Mouse (Mus musculus) testis, adult 2 months (tissue): Measurements from ENCODE around the gene Gm20388. TPM values are rescaled to one million over a fixed set of nuclear protein-coding genes. Genes with fewer than 3 reads are reported as not detected.

Experiments used
- H3K27ac ChIP-seq: fragments of 200-500 bp; 2 replicates; pipeline ENCODE4 v1.5.1; 2012; ENCODE audit warnings: low read depth, low read length; ENCODE audit not compliant: control insufficient read depth, insufficient read depth
- H3K27me3 ChIP-seq: fragments of 200-500 bp; 2 replicates; pipeline ENCODE4 v1.6.1; 2012; ENCODE audit warnings: mild to moderate bottlenecking, low read length, moderate library complexity; ENCODE audit not compliant: control insufficient read depth, insufficient read depth
- H3K36me3 ChIP-seq: fragments of 200-500 bp; 2 replicates; pipeline ENCODE4 v1.6.1; 2012; ENCODE audit warnings: mild to moderate bottlenecking, low read length; ENCODE audit not compliant: control insufficient read depth, insufficient read depth
- H3K4me1 ChIP-seq: fragments of 200-500 bp; 2 replicates; pipeline ENCODE4 v1.6.1; 2012; ENCODE audit warnings: low read length; ENCODE audit not compliant: control insufficient read depth, insufficient read depth
- H3K4me3 ChIP-seq: fragments of 200-500 bp; 2 replicates; pipeline ENCODE4 v1.5.1; 2012; ENCODE audit warnings: low read depth, mild to moderate bottlenecking, low read length, moderate library complexity, mixed read lengths; ENCODE audit not compliant: control insufficient read depth
- CTCF ChIP-seq: fragments of 200-500 bp; IDR thresholded peaks from 2 replicates; pipeline ENCODE4 v1.5.1; 2012; ENCODE audit warnings: low read depth, mild to moderate bottlenecking, inconsistent platforms, low read length, moderate library complexity; ENCODE audit not compliant: control insufficient read depth, insufficient read depth, insufficient replicate concordance
- POLR2A ChIP-seq: fragments of 200-500 bp; IDR thresholded peaks from 2 replicates; pipeline ENCODE4 v1.6.1; 2012; ENCODE audit warnings: low read depth, mild to moderate bottlenecking, inconsistent platforms, low read length, moderate library complexity; ENCODE audit not compliant: control insufficient read depth
- polyA plus RNA-seq: library from polyadenylated mRNA; depleted of rRNA; stranded (reverse); fragments of >200 nt; gene quantifications from 2 replicates; pipeline ENCODE4 v1.2.3, GENCODE M21; 2012

Gene Gm20388
- polyA plus RNA-seq, 1 experiment, result 5.6 TPM

GRCm38 (mm10) chr8:121377680-121378079 lies 1467.0 kb downstream of the Gm20388 start:
- H3K36me3 ChIP-seq, result no peaks in the 10 kb centered on the region
- no peaks in the 10 kb centered on the region for H3K27me3 ChIP-seq
- H3K4me3 ChIP-seq, result no peak overlapping the region
- TF ChIP-seq POLR2A (no peak), CTCF (no peak)
- no peak overlapping the region for H3K27ac ChIP-seq
- peaks cover 6% of the 10 kb centered on the region for H3K4me1 ChIP-seq

- Histone ChIP-seq H3K4me1 (peaks cover 8% of the 10 kb centered on the region), H3K36me3 (no peaks in the 10 kb centered on the region), H3K27ac (no peak overlapping the region), H3K27me3 (no peaks in the 10 kb centered on the region), H3K4me3 (no peak overlapping the region)
- no peak for TF ChIP-seq POLR2A
- no peak for TF ChIP-seq CTCF
These were observed 1468.7 kb downstream of the Gm20388 start for GRCm38 (mm10) chr8:121379387-121379786.

- H3K36me3 ChIP-seq, result no peaks in the 10 kb centered on the region
- peaks cover 8% of the 10 kb centered on the region for H3K4me1 ChIP-seq
- no peak overlapping the region for H3K27ac ChIP-seq
- H3K4me3 ChIP-seq, result 0 out of 2 replicates have a peak overlapping the region, but pooled peaks have one; percentile 10
- TF ChIP-seq POLR2A (no peak), CTCF (peak; percentile 88; the same call in 1 of the 2 replicates)
- H3K27me3 ChIP-seq, result no peaks in the 10 kb centered on the region
These were observed 1472.1 kb downstream of the Gm20388 start for GRCm38 (mm10) chr8:121382583-121383241.

- H3K4me1 ChIP-seq, result peaks cover 8% of the 10 kb centered on the region
- no peak for TF ChIP-seq CTCF
- TF ChIP-seq POLR2A, result no peak
- no peak overlapping the region for H3K27ac ChIP-seq
- no peak overlapping the region for H3K4me3 ChIP-seq
- H3K36me3 ChIP-seq, result no peaks in the 10 kb centered on the region
- no peaks in the 10 kb centered on the region for H3K27me3 ChIP-seq
These were observed 1474.9 kb downstream of the Gm20388 start for GRCm38 (mm10) chr8:121385540-121385939.

DNA sequence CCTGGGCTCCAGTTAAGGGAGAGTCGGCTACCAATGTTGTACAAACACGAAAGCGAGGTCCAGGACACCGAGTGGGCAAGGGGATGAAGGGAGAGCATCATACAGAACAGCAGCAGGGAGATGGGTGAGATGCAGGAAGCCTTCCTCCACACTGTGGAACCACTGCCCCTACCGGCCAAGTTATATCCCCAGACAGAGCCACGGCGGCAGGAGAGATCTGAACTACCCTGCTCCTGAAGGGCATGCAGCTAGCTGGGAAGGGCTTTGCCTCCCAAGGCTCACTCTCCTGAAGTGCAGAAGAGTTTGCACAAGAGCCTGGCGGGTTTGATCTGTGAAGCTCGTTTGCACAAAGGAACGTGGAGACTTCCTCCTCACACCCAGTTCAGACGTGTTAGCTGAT lies 1480.0 kb downstream of the Gm20388 start:
- TF ChIP-seq CTCF, result peak; percentile 57; the same call in 1 of the 2 replicates
- TF ChIP-seq POLR2A, result no peak
- Histone ChIP-seq H3K4me3 (no peak overlapping the region), H3K27me3 (no peaks in the 10 kb centered on the region), H3K4me1 (no peaks in the 10 kb centered on the region), H3K36me3 (no peaks in the 10 kb centered on the region), H3K27ac (no peak overlapping the region)

DNA sequence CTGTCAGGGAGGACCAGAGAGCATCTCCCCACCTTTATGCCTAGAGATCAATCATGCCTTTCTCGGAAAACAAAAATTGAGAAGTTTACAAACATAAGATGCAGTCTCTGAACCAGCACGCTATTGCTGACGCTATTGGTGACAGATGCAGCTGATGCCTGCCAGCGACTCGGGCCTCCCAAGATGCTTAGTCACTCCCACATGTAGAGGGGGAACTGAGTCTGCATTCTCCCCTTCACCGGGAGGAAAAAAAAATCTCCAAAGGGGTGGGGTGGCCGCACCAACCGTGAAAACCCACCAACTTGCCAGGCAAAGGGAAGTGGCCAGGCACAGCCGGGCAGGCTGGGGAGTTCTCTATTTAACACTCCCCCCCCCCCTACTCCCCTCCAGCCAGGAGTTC lies 1480.6 kb downstream of the Gm20388 start:
- H3K4me3 ChIP-seq, result no peak overlapping the region
- H3K4me1 ChIP-seq, result no peaks in the 10 kb centered on the region
- no peak overlapping the region for H3K27ac ChIP-seq
- H3K36me3 ChIP-seq, result no peaks in the 10 kb centered on the region
- no peaks in the 10 kb centered on the region for H3K27me3 ChIP-seq
- no peak for TF ChIP-seq CTCF
- no peak for TF ChIP-seq POLR2A

DNA sequence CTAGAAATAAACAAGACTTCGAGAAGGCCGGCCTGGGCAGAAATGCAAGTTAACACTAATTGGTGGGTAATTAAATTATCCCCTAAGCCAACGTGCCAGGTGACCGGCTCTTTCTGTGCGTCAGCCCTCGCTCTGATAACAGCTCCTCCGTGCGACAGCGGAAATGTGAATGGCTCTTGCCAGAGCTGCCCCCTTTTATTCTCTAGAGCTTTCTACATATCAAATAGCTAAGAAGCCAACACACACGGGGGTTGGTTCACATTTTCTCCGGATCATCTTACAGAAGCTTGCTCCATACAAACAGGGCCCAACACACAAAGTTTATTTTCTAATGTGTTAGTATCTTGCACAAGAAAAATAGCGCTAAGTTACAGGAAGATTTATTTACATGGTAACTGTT lies 1481.1 kb downstream of the Gm20388 start:
- no peaks in the 10 kb centered on the region for H3K36me3 ChIP-seq
- H3K4me1 ChIP-seq, result no peaks in the 10 kb centered on the region
- no peak for TF ChIP-seq CTCF
- TF ChIP-seq POLR2A, result no peak
- no peak overlapping the region for H3K4me3 ChIP-seq
- no peaks in the 10 kb centered on the region for H3K27me3 ChIP-seq
- no peak overlapping the region for H3K27ac ChIP-seq
